Mouse (Mus musculus) kidney, postnatal 14 days (tissue): ENCODE results near the gene 1700021F05Rik.

Experiments used
- DNase-seq: peaks from one replicate; pipeline ENCODE4 v3.0.0; 2022; ENCODE audit warnings: mixed read lengths

1700021F05Rik gene

DNA sequence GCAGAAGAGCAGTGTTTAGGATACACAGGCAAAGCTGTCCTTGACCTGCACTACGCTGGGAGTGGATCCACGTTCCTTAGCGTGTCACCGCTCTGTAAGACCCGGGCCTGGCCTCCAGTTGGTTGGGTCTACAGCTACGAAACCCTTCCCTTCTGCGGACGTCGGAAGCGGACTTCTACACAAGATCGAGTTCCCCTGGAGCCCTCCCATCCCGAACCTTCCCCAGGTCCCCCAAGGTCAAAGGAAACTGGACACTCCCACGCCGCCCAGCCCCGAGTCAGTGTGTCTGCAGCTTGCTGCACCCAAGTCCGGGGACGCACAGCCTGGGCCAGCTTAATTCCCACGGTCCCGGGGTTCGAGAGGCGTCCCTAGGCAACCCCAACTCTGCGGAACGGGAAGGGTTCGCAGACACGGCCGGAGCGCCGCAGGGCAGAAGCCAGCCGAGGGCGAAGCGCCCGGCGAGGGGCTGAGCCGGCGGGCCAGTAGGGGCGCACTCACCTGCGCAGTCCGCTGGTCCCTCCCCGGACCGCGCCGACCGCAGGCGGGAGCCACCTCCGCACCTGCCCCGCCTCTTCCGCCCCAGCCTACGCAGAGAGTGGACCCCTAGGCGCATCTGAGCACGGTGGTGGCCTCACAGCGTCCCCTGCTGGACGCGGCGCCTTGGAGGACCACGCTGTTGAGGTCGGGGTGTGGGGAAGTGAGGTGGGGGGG, at the start of gene 1700021F05Rik:
TSS of gene 1700021F05Rik (minus strand) at position 553 of the 711 bp plus-strand sequence.
- DNase-seq: peak; percentile 97

DNA sequence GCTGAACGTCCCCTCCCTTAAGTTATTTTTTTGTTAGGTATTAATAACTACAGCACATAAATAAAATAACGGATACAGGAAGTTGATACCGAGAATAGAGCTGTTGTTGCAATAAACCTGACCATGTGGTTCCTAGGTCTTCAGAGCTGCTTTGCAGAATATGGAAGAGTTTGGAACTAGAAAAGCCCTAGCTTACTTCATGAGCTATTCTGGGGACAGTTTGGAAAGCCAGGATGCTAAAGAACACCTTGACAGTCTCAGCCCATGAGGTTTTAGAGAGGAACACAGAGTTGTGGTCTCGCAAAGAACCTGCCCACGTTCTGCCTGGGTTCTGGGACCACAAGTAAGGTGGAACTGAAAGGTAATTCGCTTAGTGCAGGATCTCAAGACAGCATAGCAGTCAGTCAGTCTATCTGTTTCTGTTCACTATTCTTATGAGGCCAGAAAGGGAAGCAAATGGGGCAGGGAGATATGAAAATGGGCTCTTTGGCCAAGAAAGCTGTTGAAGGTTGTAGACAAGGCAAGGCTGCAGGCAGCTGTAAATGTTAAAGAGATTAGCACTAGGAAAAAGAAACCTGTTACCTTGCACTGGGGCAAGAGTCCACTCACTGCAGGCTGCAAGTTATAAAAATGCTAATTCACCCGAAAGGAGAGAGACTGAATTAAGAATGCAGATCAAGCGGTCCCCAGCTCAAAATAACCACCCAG, 47.8 kb upstream of the 1700021F05Rik start:
- no peak for DNase-seq

DNA sequence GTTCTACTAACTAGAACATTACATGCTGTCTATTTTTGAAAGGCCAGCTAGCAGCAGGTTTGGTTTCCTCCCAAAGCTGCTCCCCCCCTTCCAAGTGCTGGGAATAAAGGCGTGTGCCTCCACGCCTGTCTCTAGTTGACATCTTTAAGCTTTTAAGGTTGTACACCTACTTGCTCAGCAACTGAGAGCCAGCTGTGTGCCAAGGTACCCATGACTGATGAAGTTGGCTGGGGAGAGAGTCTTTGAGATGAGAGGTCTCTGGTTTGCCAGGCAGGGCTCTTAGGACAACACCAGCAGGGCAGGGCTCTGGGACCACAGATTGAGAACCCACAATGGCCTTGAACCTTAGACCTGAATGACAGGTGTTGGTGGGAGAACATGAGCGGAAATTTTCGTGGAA, 43.7 kb upstream of the 1700021F05Rik start:
- DNase-seq: no peak

DNA sequence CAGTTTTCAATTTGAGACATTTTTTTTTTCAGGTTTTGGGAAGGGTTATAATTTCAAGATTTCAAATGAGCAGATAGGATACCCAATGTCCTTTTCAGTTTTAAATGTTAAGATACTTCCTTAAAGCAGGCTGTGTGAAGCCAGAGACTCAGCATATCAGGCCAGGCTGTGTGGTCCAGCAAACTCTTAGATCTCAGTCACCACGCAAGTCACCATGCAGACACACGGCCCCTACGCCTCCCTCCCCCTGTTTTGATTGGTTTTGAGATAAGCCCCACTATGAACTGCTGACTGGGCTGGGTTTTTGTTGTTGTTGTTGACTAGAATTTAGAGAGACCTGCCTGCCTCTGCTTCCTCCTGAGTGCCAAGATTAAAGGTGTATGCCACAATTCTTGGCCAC, 40.5 kb upstream of the 1700021F05Rik start:
- DNase-seq: no peak

DNA sequence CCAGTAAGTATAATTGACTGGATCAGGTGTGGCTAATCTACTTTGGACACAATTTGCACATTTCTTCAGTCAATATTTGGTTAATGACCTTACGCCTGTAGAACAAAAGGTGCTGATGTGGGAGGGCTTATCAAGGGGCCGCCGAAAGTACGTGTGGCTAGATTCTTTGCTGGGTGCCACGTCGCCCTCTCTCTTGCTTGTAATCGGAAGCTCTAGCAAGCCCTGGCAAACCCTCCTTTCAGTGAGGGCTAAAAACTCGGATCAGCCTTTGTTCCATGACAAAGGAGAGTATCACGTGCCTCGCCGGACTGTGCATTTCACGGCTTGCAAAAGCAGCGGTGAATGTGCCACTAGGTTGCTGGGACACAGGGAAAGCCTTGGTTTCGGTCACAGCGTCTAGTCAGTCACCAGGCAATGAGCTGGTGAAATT, 39.9 kb upstream of the 1700021F05Rik start:
- peak; percentile 64 for DNase-seq

DNA sequence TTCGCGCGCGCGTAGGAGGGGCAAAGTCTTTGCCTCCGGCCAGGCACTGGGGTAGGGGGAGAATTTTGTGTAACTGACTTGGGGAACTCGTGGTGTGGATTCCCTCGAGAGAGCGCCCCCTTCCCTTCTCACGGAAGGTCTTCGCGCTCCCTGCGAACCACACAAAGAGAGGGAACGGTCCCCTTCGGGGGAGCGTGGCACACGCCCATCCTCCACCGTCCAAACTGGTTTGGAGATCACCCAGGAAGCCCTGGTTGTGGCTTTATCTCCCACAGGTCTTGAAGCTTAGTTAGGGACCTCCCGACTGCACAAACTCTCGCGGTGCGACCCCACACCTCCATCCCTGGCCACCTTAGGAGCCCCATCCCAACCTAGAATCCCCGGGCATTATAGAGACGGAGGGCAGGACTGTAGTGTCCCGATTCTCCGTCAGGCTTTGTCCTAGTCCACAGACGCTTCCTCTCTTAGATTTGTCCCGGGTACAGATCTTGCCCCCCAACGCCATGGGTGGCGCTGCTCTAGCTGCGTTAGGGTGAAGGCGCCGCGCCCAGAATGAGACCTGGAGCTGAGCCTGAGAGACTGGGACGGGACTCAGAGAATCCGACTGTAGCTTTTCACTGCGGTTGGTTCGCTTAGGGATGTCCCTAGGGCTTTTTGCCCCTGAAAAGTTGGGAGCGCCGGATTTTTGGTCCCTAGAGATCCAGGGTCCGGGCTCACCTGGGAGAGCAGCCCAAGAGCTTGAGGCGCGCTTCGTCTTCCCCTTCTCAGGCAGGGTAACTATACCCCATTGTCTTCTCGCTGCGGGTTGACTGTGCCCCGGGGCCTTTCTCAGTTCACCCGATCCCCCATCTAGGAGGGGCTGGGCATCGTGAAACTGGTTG, 38.8 kb upstream of the 1700021F05Rik start:
- DNase-seq: peak; percentile 64

DNA sequence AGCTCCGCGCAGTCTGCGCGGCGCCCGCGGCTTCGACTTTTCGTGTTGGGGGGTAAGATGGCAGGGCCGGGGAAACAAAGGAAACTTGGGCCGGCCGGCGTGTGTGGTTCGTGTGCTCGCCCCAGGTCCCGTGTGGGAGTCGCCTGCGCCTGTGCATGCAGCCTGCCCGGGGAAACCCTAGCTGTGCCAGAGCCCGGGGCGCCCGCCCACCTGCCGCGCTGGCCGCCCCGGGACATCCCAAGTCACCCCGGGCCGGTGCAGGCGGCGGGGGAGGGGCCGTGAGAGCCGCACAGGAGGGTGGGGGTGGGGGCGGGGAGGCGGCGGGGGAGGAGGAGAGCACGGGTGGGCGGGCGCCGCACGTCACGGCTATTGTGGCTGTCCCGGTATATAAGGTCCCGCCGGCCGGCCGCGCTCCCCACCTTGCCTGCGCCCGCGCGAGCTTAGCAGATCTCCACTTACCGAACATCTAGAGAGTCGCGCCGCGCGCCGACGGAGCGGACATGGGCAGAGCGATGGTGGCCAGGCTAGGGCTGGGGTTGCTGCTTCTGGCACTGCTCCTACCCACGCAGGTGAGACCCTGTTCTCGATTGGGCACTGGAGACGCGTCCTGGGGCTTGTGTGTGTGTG, 38.1 kb upstream of the 1700021F05Rik start:
- DNase-seq: peak; percentile 93

DNA sequence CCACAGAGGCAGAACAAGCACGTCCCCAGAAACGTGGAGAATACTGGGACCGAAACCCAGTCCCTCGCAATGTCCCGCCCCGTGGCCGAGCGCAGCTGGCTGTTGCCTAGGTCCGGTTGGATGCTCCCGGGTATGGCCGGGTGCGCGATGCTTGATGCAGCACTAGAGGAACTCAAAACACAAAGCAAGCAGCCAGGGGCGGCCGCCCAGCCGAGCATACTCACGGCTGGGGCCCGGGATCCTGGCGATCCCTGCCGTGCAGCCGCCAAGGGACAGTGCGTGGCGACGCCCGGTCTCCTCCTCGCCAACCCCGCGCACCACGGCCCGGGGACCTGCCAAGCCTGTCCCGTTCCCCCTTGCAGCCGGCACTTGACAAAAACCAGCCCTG, 37.6 kb upstream of the 1700021F05Rik start:
- peak; percentile 77 for DNase-seq

DNA sequence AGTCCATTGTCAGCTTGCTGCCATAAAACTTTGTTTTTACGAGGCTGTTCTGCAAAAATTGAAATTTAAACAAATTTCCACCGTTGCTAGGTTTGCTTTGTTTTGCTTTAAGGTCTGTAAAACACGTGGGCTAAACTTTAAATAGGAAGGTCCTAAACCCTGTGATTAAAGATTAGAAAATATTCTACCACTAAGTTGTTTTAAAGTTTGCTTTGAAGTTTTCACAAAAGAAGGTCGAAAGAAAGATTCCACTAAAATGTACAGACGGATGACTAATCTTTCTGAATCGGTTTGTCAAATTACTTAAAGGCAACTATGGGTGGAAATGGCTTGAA, 37.2 kb upstream of the 1700021F05Rik start, which contains the start of gene Cd24a:
TSS of gene Cd24a (plus strand) at position 288 of the 335 bp plus-strand sequence.
- DNase-seq: no peak

DNA sequence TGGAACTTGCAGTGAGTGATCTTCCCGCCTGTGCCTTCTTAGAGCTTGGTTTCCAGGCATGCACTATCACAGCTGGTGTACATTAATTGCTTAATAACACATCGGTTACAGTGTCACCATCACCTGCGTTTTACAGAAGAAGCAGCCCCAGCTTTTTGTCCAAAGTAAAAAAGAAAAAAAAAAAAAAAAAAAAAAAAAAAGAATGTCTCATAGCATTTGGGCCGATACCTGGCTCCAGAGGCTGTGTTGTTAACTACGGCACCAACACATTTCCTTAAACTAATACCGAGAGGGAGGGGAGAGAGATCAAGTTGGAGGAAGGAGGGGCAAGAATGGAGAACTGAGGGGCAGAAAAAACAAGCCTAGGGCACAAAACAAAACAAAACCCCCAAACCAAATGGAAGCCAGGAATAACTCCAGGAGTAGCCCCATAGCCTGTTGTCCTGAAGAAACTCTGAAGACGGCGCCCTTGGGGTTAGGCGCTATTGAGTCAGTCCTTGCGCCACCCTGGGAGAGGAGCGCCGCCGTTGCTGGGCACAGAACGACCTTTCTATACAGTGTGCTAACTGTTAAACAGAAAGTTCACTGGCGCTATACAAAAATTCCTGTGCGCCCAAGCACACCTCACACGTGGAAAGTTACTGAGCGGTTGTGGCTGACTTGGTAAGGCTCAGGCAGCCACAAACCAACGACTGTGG, 36.7 kb upstream of the 1700021F05Rik start:
- peak; percentile 59 for DNase-seq

DNA sequence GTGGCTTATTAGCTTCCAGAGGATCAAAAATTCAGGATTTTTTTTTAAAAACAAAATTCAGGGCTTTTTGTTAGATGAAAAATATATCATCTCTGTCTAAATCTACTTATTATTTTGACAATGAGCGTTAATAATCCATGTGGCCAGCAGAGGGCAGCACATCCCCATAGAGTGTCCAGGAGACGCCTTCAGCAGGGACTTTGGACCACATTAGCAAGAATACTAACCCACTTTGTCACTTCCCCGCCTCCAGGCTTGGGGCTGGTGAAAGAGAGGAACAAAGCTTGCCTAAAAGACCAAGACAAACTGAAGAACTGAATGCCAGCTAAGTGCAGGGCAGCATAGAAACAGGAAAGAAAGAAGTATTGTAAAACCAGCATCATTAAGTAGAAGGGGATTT, 34.2 kb upstream of the 1700021F05Rik start:
- DNase-seq: peak; percentile 88

DNA sequence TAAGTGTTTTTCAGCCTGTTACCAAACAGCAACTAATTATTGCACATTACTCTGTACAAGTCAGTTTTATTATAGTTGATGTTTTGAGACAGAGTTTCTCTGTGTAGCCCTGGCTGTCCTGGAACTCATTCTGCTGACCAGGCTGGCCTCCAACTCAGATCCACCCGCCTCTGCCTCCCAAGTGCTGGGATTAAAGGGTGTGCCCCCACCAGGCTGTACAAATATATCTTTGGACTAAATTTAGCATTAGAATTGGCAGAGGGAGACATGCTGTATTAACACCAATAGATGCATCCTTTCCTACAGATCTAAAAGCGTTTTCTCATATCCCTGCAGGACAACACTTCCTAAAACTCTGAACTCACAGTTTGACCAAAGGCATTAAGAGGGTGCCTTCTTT, 33.6 kb upstream of the 1700021F05Rik start:
- DNase-seq: no peak

DNA sequence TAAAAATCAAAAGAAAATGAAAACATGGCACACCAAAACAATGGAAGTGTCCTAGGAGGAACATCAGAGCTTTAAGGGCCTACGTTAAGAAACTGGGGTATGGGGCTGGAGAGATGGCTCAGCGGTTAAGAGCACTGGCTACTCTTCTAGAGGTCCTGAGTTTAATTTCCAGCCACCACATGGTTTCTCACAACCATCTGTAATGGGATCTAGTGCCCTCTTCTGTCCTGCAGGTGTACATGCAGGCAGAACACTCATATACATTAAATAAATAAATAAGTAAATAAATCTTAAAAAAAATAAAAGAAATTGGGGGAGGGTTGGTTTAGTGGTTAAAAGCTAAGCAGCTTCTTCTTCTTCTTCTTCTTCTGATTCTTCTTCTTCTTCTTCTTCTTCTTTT, 20.5 kb upstream of the 1700021F05Rik start:
- no peak for DNase-seq

DNA sequence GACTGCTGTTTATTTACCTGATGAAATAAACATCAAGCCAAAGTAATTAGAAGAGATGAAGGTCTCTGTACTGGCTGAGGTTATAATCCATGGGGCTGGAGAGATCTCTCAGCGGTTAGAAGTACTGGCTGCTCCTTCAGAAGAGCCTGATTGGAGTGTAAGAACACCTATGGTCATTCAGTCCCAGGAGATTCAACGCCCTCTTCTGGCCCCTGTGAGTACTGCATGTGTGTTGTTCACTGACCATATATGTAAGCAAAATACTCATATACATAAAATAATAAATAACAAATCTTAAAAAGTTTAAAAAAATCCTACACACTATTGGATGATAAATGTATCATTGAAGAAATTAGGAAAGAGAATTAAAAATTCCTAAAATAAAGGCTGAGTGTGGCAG, 20.0 kb upstream of the 1700021F05Rik start:
- DNase-seq: no peak

DNA sequence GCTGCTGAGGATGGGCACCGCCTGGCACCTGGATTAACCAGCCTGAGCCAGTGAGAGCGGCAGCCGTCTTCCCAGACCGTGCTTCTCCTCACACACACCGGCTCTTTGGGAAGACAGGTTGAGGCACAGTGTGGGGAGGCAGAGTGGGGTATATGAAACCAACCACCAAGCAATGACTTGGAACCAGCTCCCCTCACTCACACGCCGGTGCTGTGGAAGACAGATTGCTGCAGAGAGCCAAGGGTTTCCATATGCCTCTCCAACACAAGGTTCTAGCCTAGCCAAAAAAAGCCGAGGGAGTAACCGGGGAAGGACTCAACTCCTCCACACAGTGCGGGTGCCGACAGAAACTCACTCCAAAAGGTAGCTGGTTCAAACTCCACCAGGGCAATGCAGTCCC, 18.5 kb upstream of the 1700021F05Rik start:
- DNase-seq: no peak

DNA sequence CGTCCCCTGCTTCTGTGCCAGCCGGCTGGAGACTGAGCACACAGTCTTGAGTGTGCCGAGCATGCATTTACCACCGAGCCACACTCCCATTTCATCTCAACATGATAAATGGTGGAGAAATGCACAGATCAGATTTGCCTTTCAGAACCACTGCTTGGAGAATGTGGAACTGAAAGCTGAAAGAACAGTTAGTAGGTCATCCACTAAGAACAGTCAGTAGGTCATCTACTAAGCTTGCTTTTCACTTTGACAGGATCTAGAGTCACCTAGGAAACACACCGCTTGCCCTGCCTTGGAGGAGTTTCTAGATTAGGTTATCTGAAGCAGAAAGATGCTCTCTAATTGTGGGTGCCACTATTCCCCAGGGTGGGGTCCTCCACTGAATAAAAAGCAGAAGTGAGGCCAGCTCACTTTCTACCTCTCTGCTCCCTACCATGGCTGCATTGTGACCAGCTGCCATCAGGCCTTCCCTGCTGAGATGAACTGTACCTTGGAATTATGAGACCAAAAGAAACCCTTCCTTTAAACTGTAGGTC, 16.9 kb upstream of the 1700021F05Rik start:
- no peak for DNase-seq

DNA sequence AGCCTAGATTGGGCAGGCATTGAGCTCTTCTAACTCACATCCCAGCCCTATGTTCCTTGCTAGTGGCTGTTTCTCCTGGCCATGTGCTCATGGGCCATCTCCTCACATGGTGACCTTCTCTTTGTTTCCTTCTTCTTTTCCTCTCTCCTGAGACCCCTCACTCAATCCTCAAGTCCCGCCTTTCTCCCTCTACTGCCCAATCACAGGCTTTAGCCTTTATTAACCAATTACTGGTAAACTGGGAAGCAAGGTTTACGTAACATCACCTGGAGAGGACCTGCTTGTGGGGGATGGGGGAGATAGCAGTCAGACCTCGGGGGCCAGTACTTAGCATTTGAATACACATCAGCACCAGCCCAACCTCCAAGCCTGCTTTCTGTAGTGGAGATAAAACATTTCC, 10.6 kb upstream of the 1700021F05Rik start:
- no peak for DNase-seq

DNA sequence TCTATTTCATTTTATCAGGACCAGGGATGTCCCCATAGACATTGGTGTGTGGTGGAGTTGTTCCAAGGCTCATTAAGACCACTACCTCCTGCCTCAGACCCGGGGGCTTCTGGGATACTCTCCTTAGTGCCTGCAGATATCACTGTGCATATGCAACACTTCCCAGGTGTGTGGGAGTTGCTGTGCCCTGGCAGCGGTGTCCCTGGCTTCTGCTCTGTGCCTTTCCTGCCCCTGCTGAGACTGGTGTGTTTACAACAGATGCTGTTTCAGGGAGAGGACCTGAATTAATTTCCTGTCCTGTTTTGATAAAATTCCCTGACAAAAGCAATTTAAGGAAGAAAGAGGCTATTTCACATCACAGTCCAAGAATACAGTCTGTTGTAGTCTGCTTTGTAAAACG, 10.1 kb upstream of the 1700021F05Rik start:
- no peak for DNase-seq

DNA sequence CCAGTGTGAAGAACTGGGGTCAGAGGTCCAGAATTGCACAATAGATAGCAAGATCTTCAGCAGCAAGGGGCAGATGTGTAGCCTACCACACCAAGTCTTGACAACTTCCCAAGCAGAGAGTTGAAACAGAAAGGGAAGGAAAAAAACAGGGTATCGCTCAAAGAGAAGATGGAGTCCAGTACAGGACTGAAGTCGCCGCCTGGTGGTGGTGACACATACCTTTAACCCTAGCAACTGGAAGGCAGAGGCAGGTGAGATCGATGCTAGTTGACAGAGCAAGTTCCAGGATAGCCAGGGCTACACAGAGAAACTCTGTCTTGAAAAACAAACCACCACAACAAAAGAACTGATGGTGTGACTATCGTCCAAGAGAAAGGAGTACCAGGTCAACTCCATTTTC, 8.6 kb upstream of the 1700021F05Rik start:
- no peak for DNase-seq

DNA sequence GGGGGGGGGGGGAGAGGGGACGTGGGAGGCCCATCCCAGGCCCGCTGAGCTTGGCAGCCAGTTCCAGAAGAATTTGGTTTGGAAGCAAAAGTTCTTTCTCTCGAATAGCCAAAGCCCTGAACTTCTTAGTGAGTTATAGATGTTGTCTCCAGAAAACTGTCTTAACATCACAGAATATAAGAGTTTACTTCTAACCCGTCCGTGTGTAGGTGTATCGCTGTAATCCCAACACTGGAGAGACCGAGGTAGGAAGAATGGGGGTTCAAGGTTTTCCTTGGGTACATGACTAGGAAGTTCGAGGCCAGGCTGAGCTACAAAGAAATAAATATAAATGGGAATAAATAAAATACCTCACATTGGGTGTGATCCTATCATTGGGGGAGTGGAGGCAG, 355 bp upstream of the 1700021F05Rik start:
- DNase-seq: no peak

DNA sequence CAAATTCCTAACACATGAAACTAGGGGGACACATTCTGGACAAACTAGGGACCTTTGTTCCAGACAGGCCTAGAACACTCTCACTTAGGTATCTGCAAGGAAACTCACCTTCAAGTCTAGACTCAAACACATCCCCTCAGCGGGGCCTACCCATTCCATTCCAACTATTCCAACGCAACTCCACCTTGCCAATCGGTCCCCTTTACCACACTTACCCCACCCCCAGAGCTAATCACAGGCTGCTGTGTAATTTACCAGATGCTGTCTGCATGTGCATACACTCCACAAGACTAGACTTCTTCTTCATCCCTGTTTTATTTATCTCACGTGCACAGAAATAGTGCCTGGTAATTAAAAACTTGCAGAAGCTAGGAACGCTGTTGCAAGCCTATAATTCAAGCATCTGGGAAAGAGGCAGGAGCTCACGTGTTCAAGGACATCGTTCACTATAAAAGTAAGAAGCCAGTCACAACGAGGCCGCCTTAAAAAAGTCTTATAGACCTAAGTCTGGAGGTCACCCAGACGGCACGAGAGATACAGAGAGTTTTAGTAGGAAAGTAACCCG, 966 bp downstream of the 1700021F05Rik start:
- peak; percentile 18 for DNase-seq

DNA sequence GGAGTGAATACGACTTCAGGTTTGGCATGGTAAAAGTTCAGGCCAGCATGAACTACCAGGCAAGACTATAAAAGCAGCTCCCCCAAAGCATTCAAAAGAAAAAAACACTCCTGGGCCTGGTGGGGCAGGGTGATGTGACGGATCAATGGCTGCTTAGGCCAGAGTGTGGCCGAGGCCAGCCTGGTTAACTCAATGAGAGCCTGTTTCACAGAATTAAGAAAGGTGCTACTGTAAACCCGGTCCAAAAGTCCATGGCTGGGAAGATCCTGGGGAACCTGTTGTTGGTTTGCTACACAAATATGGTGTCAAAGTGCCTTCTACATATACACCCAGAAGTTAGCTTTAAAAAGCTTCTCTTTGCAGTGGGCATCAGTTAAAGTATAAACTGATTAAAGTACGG, 2.0 kb downstream of the 1700021F05Rik start:
- DNase-seq: peak; percentile 48
